Mouse (Mus musculus): ENCODE measurements around the gene Pramef17. TPM values are rescaled to one million over a fixed set of nuclear protein-coding genes. Genes with fewer than 3 reads are reported as not detected.

The Pramef17 gene
- not detected in 2 replicates for polyA plus RNA-seq (2012; rRNA removed; ENCODE audit: low replicate concordance)

DNA sequence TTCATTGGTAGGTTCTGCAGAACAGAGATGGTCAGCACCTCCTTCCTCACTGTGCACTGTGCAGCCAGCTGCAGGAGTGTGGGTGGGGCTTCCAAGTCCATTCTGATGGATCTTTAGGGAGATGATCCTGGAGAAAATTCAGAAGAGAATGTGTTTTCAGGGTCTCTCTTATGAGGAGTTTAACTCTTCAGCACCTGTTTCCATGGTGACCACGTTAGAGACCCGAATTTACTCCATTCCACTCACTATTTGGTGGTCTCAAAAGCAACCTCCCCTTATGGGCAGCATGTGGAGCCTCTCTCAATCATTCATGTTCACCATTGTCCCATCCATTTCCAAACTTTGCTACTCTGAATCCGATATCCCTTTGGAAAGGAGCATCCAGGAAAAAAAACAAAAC is at the start of gene Pramef17:
Pramef17 (minus strand) TSS at position 101 of the 400 bp plus-strand sequence.

GRCm38 (mm10) chr4:143966850-143967249 is 27.3 kb downstream of the Pramef17 start, which contains the start of gene Gm13101:
TSS of gene Gm13101 (minus strand) at chr4:143966950.

DNA sequence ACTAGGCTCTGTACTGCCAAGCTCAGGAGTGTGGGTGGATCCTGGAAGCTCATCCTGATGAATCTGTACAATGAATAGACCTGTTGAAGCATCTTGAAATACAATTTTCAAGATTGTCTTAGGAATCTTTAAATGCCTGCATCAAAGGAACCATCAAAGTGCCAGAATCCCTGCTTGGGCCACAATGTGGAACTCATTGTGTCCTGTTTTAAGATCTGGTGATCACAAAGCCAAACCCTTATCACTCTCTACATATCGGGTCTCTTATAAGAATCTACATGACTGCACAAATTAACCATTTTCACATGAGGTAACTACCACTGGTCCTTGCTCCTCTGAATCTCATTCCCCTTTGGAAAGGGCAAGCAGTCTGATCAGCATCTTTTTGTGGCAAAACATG is 43.3 kb downstream of the Pramef17 start, which contains the start of gene Pramef25:
Pramef25 (minus strand) TSS at position 101 of the 400 bp plus-strand sequence.

Other genes with a start within 250 kb of the Pramef17 start
- not detected in 2 replicates for gene Gm13023, start 205.0 kb downstream of the Pramef17 start, polyA plus RNA-seq (2012; rRNA removed; ENCODE audit: low replicate concordance)
- not detected in 2 replicates for gene Gm13084, start 178.3 kb downstream of the Pramef17 start, polyA plus RNA-seq (2012; rRNA removed; ENCODE audit: low replicate concordance)
- not detected in 2 replicates for gene Gm13103, start 147.9 kb downstream of the Pramef17 start, polyA plus RNA-seq (2012; rRNA removed; ENCODE audit: low replicate concordance)
- gene Pramef6, start 94.0 kb downstream of the Pramef17 start, polyA plus RNA-seq (2012; rRNA removed; ENCODE audit: low replicate concordance) = not detected in 2 replicates
- gene Pramef25, start 43.4 kb downstream of the Pramef17 start, polyA plus RNA-seq (2012; rRNA removed; ENCODE audit: low replicate concordance) = not detected in 2 replicates
- not detected in 2 replicates for gene Gm13101, start 27.4 kb downstream of the Pramef17 start, polyA plus RNA-seq (2012; rRNA removed; ENCODE audit: low replicate concordance)
- gene Pramel4, start 64.8 kb upstream of the Pramef17 start, polyA plus RNA-seq (2012; rRNA removed; ENCODE audit: low replicate concordance) = not detected in 2 replicates
- gene Gm13102, start 112.1 kb upstream of the Pramef17 start, polyA plus RNA-seq (2012; rRNA removed; ENCODE audit: low replicate concordance) = not detected in 2 replicates
- not detected in 2 replicates for gene Oog3, start 168.3 kb upstream of the Pramef17 start, polyA plus RNA-seq (2012; rRNA removed; ENCODE audit: low replicate concordance)
- gene Oog2, start 196.3 kb upstream of the Pramef17 start, polyA plus RNA-seq (2012; rRNA removed; ENCODE audit: low replicate concordance) = not detected in 2 replicates
- not detected in 2 replicates for gene C87977, start 218.9 kb upstream of the Pramef17 start, polyA plus RNA-seq (2012; rRNA removed; ENCODE audit: low replicate concordance)

Data from subcutaneous adipose tissue, adult 2 months (tissue).